Mouse (Mus musculus) neural tube, embryonic 11.5 days (tissue): ENCODE measurements around the gene Fah. TPM values are rescaled to one million over a fixed set of nuclear protein-coding genes. Genes with fewer than 3 reads are reported as not detected.

Source experiments
- ATAC-seq: fragments of 200-750 bp; cut with Nextera tagmentation; 2 replicates; pipeline ENCODE4 v1.8.0; 2017; ENCODE audit warnings: moderate number of reproducible peaks, mild to moderate bottlenecking, moderate TSS enrichment, moderate library complexity; ENCODE audit not compliant: insufficient read depth, low FRiP score, low TSS enrichment
- DNase-seq: peaks from one replicate; pipeline ENCODE4 v3.0.0-alpha.2; 2015; ENCODE audit warnings: low spot score
- H3K27ac ChIP-seq: fragments of 300-500 bp; sonication (generic); 2 replicates; pipeline ENCODE4 v1.5.1; 2014; ENCODE audit warnings: low read depth, mild to moderate bottlenecking, low read length
- H3K27me3 ChIP-seq: fragments of 300-500 bp; sonication (generic); 2 replicates; pipeline ENCODE4 v1.6.1; 2014; ENCODE audit warnings: mild to moderate bottlenecking, low read length, mixed read lengths; ENCODE audit not compliant: control insufficient read depth, insufficient read depth
- H3K36me3 ChIP-seq: fragments of 300-500 bp; sonication (generic); 2 replicates; pipeline ENCODE4 v1.6.1; 2014; ENCODE audit warnings: mild to moderate bottlenecking, low read length, moderate library complexity, mixed read lengths; ENCODE audit not compliant: control insufficient read depth, insufficient read depth
- H3K4me1 ChIP-seq: fragments of 300-500 bp; sonication (generic); 2 replicates; pipeline ENCODE4 v1.6.1; 2014; ENCODE audit warnings: low read length, mixed read lengths; ENCODE audit not compliant: control insufficient read depth, insufficient read depth
- H3K4me2 ChIP-seq: fragments of 300-500 bp; sonication (generic); 2 replicates; pipeline ENCODE4 v1.6.1; 2014; ENCODE audit warnings: low read depth, mild to moderate bottlenecking, moderate library complexity
- H3K4me3 ChIP-seq: fragments of 300-500 bp; sonication (generic); 2 replicates; pipeline ENCODE4 v1.5.1; 2014; ENCODE audit warnings: low read depth, low read length
- H3K9ac ChIP-seq: fragments of 300-500 bp; sonication (generic); 2 replicates; pipeline ENCODE4 v1.6.1; 2014; ENCODE audit warnings: mild to moderate bottlenecking, low read length
- H3K9me3 ChIP-seq: fragments of 300-500 bp; sonication (generic); 2 replicates; pipeline ENCODE4 v1.6.1; 2016; ENCODE audit warnings: low read length; ENCODE audit not compliant: control insufficient read depth
- WGBS: fragments of 180-500 bp; shearing (Covaris S2); extraction: QIAGEN DNeasy Blood & Tissue Kit; methylation state at CpG from one replicate; pipeline ENCODE4 v1.1.7; 2014; 5-methylcytosine and 5-hydroxymethylcytosine counted together
- polyA plus RNA-seq: library from polyadenylated mRNA; unstranded; fragments of >200 nt; fragmentation: Nextera tagmentation; extraction: Ambion mirVana; gene quantifications from 2 replicates; pipeline ENCODE4 v1.2.1, GENCODE M21; 2014

The Fah gene
- polyA plus RNA-seq, 1 experiment from 2014 or later, result 2.4 TPM

- Histone ChIP-seq H3K4me3 (no peak overlapping the region), H3K27me3 (no peaks in the 10 kb centered on the region), H3K9ac (no peak overlapping the region), H3K27ac (no peak overlapping the region), H3K36me3 (no peaks in the 10 kb centered on the region), H3K4me2 (no peak overlapping the region), H3K9me3 (no peaks in the 10 kb centered on the region), H3K4me1 (no peaks in the 10 kb centered on the region)
- ATAC-seq (no peak), DNase-seq (no peak)
These were observed 30.4 kb upstream of the Fah start for GRCm38 (mm10) chr7:84636939-84637338.

DNA sequence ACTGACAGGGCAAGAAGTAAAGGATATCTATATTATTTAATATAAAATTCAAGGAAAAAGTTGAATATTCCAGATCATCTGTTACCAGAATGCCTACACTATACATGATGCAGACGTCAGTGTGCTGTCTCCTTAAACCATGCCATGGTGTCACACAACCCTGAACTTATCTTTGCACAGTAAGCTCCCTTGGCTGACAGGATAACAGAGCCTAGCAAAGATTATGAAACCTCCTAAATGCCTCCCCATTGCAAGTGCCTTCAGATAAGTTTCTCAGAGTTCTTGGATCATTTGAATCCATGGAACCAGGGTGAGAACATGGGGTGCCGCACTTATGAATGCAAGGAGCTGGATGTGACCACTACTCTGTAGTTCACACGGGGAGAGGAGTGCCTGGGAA lies 25.4 kb upstream of the Fah start:
- Histone ChIP-seq H3K9me3 (no peaks in the 10 kb centered on the region), H3K9ac (no peak overlapping the region), H3K36me3 (no peaks in the 10 kb centered on the region), H3K4me3 (no peak overlapping the region), H3K27ac (no peak overlapping the region), H3K4me2 (no peak overlapping the region), H3K27me3 (no peaks in the 10 kb centered on the region), H3K4me1 (no peaks in the 10 kb centered on the region)
- no peak for DNase-seq
- WGBS, result 94% methylated on average over 3 of the region's 3 CpGs
- ATAC-seq, result no peak

DNA sequence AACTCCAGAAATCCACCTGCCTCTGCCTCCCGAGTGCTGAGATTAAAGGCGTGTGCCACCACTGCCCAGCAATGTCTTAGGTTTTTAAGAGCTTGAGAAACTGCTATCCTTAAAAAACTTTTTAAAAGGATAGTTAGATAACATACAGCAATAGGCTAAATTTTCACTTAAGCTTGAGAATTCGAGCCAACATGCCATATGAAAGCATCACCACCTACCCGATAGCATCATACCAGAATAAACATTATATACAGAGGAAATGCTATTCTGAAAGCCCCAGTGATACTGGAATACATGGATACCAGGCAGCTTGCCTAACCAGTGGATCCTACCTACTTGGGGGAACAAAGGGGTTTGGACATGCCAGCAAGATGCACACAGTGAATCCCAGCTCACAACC lies 17.2 kb upstream of the Fah start:
- ATAC-seq, result no peak
- DNase-seq, result no peak
- Histone ChIP-seq H3K27me3 (no peaks in the 10 kb centered on the region), H3K27ac (no peak overlapping the region), H3K4me1 (no peaks in the 10 kb centered on the region), H3K4me3 (no peak overlapping the region), H3K9ac (no peak overlapping the region), H3K4me2 (no peak overlapping the region), H3K36me3 (peaks cover 2% of the 10 kb centered on the region; the same call in 1 of the 2 replicates), H3K9me3 (no peaks in the 10 kb centered on the region)
- 91% methylated on average over 4 of the region's 4 CpGs for WGBS

DNA sequence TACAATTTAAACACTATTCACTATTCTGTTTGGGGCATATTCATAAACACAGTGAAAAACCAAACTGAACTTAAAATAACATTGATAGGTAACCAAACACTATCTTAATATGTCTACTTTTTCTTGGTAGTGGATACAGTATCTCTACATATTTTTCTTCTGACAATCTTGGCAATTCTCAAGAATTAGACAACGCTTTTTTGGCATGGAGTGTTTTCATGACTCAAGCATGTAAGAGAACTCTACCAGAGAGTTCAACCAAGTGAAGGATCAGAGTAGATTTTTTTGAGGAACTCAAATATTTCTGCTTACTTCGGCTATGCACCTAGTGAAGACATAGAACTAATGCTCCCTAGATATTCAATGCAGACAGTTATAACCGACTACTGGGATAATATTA lies 14.4 kb upstream of the Fah start:
- H3K27ac ChIP-seq, result no peak overlapping the region
- no peaks in the 10 kb centered on the region for H3K9me3 ChIP-seq
- H3K9ac ChIP-seq, result no peak overlapping the region
- no peak for DNase-seq
- WGBS, result 95% methylated on average over 3 of the region's 3 CpGs
- no peak for ATAC-seq
- H3K4me3 ChIP-seq, result no peak overlapping the region
- peaks cover 2% of the 10 kb centered on the region; the same call in 1 of the 2 replicates for H3K36me3 ChIP-seq
- no peak overlapping the region for H3K4me2 ChIP-seq
- no peaks in the 10 kb centered on the region for H3K27me3 ChIP-seq
- no peaks in the 10 kb centered on the region for H3K4me1 ChIP-seq

- Histone ChIP-seq H3K27ac (no peak overlapping the region), H3K36me3 (0 out of 2 replicates have a peak, but pooled peaks cover 2% of the 10 kb centered on the region), H3K9me3 (no peaks in the 10 kb centered on the region), H3K4me1 (no peaks in the 10 kb centered on the region), H3K4me2 (no peak overlapping the region), H3K4me3 (no peak overlapping the region), H3K9ac (no peak overlapping the region), H3K27me3 (no peaks in the 10 kb centered on the region)
- DNase-seq (no peak), ATAC-seq (no peak)
- 93% methylated on average over 2 of the region's 2 CpGs for WGBS
These were observed 12.4 kb upstream of the Fah start for GRCm38 (mm10) chr7:84618951-84619350.

DNA sequence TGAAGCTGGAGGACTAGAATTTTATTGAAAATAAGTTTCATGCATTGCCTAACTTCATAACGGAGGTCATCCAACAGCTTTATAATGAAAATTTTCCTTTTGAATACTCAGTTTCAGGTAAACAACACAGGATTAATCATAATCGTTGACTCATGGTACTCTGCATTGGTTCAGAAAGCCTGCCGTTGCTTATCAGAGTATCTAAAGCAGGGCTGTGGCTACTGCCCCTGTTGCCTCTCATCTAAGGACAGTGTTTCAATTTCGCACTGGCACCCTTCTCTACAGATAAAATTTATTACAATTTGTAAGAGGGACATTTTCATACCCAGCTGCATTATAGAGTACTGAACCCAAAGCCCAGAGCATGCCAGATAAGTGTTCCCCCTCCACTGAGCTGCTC lies 5.9 kb upstream of the Fah start:
- Histone ChIP-seq H3K27ac (no peak overlapping the region), H3K36me3 (no peaks in the 10 kb centered on the region), H3K9ac (no peak overlapping the region), H3K9me3 (no peaks in the 10 kb centered on the region), H3K4me3 (no peak overlapping the region), H3K27me3 (no peaks in the 10 kb centered on the region), H3K4me1 (no peaks in the 10 kb centered on the region), H3K4me2 (no peak overlapping the region)
- 90% methylated on average over 4 of the region's 4 CpGs for WGBS
- DNase-seq (no peak), ATAC-seq (no peak)

- Histone ChIP-seq H3K27ac (no peak overlapping the region), H3K27me3 (no peaks in the 10 kb centered on the region), H3K36me3 (no peaks in the 10 kb centered on the region), H3K9me3 (no peaks in the 10 kb centered on the region), H3K4me3 (no peak overlapping the region), H3K4me1 (no peaks in the 10 kb centered on the region), H3K9ac (no peak overlapping the region), H3K4me2 (no peak overlapping the region)
- ATAC-seq (no peak), DNase-seq (no peak)
- 96% methylated on average over 1 of the region's 1 CpGs for WGBS
These were observed 5.1 kb upstream of the Fah start for GRCm38 (mm10) chr7:84611609-84612008.

GRCm38 (mm10) chr7:84605704-84606292 lies 724 bp downstream of the Fah start:
- H3K4me3 ChIP-seq, result peak overlapping the region; percentile 40
- DNase-seq (peak; percentile 35), ATAC-seq (peak; percentile 83)
- H3K9me3 ChIP-seq, result no peaks in the 10 kb centered on the region
- H3K9ac ChIP-seq, result peak overlapping the region; percentile 56
- no peaks in the 10 kb centered on the region for H3K27me3 ChIP-seq
- no peak overlapping the region for H3K27ac ChIP-seq
- WGBS, result under 1% methylated on average over 35 of the region's 36 CpGs
- no peaks in the 10 kb centered on the region for H3K36me3 ChIP-seq
- H3K4me2 ChIP-seq, result peak overlapping the region; percentile 75
- no peaks in the 10 kb centered on the region for H3K4me1 ChIP-seq

DNA sequence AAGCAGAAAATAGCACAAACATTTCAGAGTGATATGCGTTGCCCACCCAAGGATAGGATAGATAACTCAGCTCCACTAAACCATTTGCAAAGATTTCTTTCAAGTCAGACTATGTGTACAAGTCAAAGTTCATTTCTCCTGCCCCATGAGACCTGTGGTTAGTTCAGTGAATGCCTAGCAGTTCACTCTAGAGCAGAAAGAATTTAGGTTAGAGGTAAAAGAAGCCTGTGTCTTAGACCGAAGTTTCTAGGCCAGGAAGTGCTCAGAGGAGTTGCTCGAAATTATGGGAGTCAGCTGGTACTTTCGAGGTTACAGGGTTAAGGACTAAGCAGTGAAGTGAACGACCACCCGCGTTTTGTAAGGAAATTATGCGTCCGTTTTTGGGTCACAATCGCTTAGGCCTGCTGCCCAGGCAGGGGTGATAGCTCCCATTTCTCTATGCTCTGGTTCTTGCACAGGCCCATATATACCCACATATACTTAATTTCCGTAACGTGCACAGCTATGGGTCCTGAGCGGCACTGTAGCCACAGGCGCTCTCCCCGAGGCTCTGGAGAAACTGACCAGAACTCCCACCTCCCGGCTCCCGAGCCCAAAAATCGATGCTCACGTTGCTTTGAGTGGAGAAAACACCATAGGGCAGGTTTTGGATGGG lies 1.4 kb downstream of the Fah start:
- Histone ChIP-seq H3K4me1 (no peaks in the 10 kb centered on the region), H3K27ac (no peak overlapping the region), H3K27me3 (no peaks in the 10 kb centered on the region), H3K9me3 (no peaks in the 10 kb centered on the region), H3K9ac (peak overlapping the region; percentile 56), H3K36me3 (no peaks in the 10 kb centered on the region), H3K4me2 (peak overlapping the region; percentile 75), H3K4me3 (peak overlapping the region; percentile 40)
- peak; percentile 60; the same call in 1 of the 2 replicates for ATAC-seq
- 9% methylated on average over 19 of the region's 19 CpGs for WGBS
- DNase-seq, result no peak
